In genomic region chr11:23400978-23401776, GRCm38 (mm10) we compare ENCODE assay signal across 14 mouse cellular contexts.
DNase-seq lines count a peak whose midpoint lies in the region; ATAC-seq and TF ChIP-seq lines count a peak whose summit lies in the region.
"Had no signal": no experiment of that assay in that cellular context is flagged by ENCODE, and none has a peak within 500 bp of the region (broad histone marks: within the 10 kb centered on the region; RNA-seq: fewer than 3 reads in every experiment).

No protein-coding gene starts in this region.

- no peaks in the 10 kb centered on the region for H3K4me1 ChIP-seq in heart, adult 2 months (ENCODE audit: control insufficient read depth, insufficient read depth, low read length)
- no peaks in the 10 kb centered on the region for H3K4me1 ChIP-seq in midbrain, postnatal 0 days (ENCODE audit: insufficient read depth, low read length)
- no peaks in the 10 kb centered on the region for H3K4me1 ChIP-seq in midbrain, embryonic 10.5 days
- H3K4me1 ChIP-seq in stomach, postnatal 0 days (replicated peaks; ENCODE audit: control insufficient read depth, insufficient read depth): no peaks in the 10 kb centered on the region

- no peak overlapping the region for H3K27ac ChIP-seq in heart, adult 2 months
- no peak overlapping the region for H3K27ac ChIP-seq in midbrain, postnatal 0 days (ENCODE audit: low read depth, low read length)
- no peak overlapping the region for H3K27ac ChIP-seq in midbrain, embryonic 10.5 days (replicated peaks)
- no peak overlapping the region for H3K27ac ChIP-seq in stomach, postnatal 0 days (replicated peaks)

- no peaks in the 10 kb centered on the region for H3K9me3 ChIP-seq in midbrain, postnatal 0 days (ENCODE audit: low read length)
- no peaks in the 10 kb centered on the region for H3K9me3 ChIP-seq in midbrain, embryonic 10.5 days (replicated peaks)
- H3K9me3 ChIP-seq in stomach, postnatal 0 days (ENCODE audit: control insufficient read depth, low read length): no peaks in the 10 kb centered on the region
- H3K9me3 ChIP-seq: G1E had no signal

- H3K79me2 ChIP-seq in heart, adult 2 months (replicated peaks; ENCODE audit: control insufficient read depth, insufficient read depth, low read length): no peaks in the 10 kb centered on the region

- no peak for ATAC-seq in midbrain, postnatal 0 days (ENCODE audit: low FRiP score)
- ATAC-seq in stomach, postnatal 0 days (ENCODE audit: low FRiP score, low TSS enrichment): no peak
- no peak for ATAC-seq in megakaryocyte, adult 5-6 weeks (ENCODE audit: poor library complexity, severe bottlenecking)
- ATAC-seq in inflammation-experienced regulatory T-cells, adult 6 months: no peak

- TF ChIP-seq POLR2A in heart, adult 2 months (IDR thresholded peaks at IDR 0.05; ENCODE audit: insufficient read depth, low read depth, low read length): no peak

- no peak overlapping the region for H3K4me2 ChIP-seq in midbrain, postnatal 0 days (ENCODE audit: low read depth, low read length, poor library complexity, severe bottlenecking)
- H3K4me2 ChIP-seq in stomach, postnatal 0 days (replicated peaks; ENCODE audit: low read depth): no peak overlapping the region

- TF ChIP-seq EP300 in heart, adult 2 months (IDR thresholded peaks at IDR 0.05; ENCODE audit: insufficient read depth, low read depth, low read length): no peak
- no peak for TF ChIP-seq EP300 in stomach, postnatal 0 days (optimal IDR thresholded peaks at IDR 0.05)

- H3K4me3 ChIP-seq in heart, adult 2 months: no peak overlapping the region
- H3K4me3 ChIP-seq in midbrain, postnatal 0 days (ENCODE audit: low read depth, low read length): no peak overlapping the region
- no peak overlapping the region for H3K4me3 ChIP-seq in midbrain, embryonic 10.5 days
- H3K4me3 ChIP-seq in stomach, postnatal 0 days (ENCODE audit: low read depth, low read length): no peak overlapping the region
- H3K4me3 ChIP-seq: myocyte had no signal

- no peaks in the 10 kb centered on the region for H3K27me3 ChIP-seq in heart, adult 2 months (ENCODE audit: control insufficient read depth, insufficient read depth, low read length)
- H3K27me3 ChIP-seq in midbrain, postnatal 0 days (ENCODE audit: insufficient read depth, low read length): no peaks in the 10 kb centered on the region
- no peaks in the 10 kb centered on the region for H3K27me3 ChIP-seq in midbrain, embryonic 10.5 days (ENCODE audit: low read depth, poor library complexity, severe bottlenecking)
- no peaks in the 10 kb centered on the region for H3K27me3 ChIP-seq in stomach, postnatal 0 days (ENCODE audit: control insufficient read depth, insufficient read depth, low read length)

- intact Hi-C loops in heart, adult 2 months (cut with DNase I): no loop called here
- intact Hi-C loops in heart, postnatal 10 days (cut with DNase I): no loop called here

- WGBS in heart, adult 2 months: 91% methylated on average over 12 of the region's 12 CpGs
- 86% methylated on average over 12 of the region's 12 CpGs for WGBS in midbrain, postnatal 0 days
- WGBS in midbrain, embryonic 10.5 days: 90% methylated on average over 12 of the region's 12 CpGs
- 83% methylated on average over 12 of the region's 12 CpGs for WGBS in stomach, postnatal 0 days

- H3K36me3 ChIP-seq in heart, adult 2 months (ENCODE audit: control insufficient read depth, insufficient read depth, low read length): peaks cover 3% of the 10 kb centered on the region; the same call in 1 of the 2 replicates
- H3K36me3 ChIP-seq in midbrain, postnatal 0 days (ENCODE audit: insufficient read depth, low read length): peaks cover 17% of the 10 kb centered on the region
- peaks cover 78% of the 10 kb centered on the region for H3K36me3 ChIP-seq in midbrain, embryonic 10.5 days
- peaks cover 16% of the 10 kb centered on the region for H3K36me3 ChIP-seq in stomach, postnatal 0 days (ENCODE audit: control insufficient read depth, insufficient read depth, low read length)

- DNase-seq in heart, adult 2 months: no peak
- no peak for DNase-seq in heart, postnatal 10 days
- DNase-seq in midbrain, postnatal 0 days (ENCODE audit: low spot score): peak; percentile 2
- DNase-seq in midbrain, embryonic 10.5 days (ENCODE audit: low spot score): no peak
- DNase-seq in embryo, embryonic 10.5 days (ENCODE audit: low spot score): peak; percentile 9
- no peak for DNase-seq in stomach, postnatal 0 days (ENCODE audit: low spot score)
- DNase-seq: adrenal gland, postnatal 10 days; cerebellum, adult 11-12 months; gastrocnemius, postnatal 25 days; lung, postnatal 10 days had no signal

- peak; percentile 49 for TF ChIP-seq CTCF in heart, adult 2 months (IDR thresholded peaks at IDR 0.05)
- peak; percentile 43 for TF ChIP-seq CTCF in midbrain, postnatal 0 days (IDR thresholded peaks at IDR 0.05)
- peak; percentile 47 for TF ChIP-seq CTCF in stomach, postnatal 0 days (IDR thresholded peaks at IDR 0.05; ENCODE audit: low read depth)

- no peak overlapping the region for H3K9ac ChIP-seq in heart, adult 2 months (ENCODE audit: low read depth, low read length)
- H3K9ac ChIP-seq in midbrain, postnatal 0 days (replicated peaks; ENCODE audit: low read length, poor library complexity, severe bottlenecking): no peak overlapping the region
- H3K9ac ChIP-seq in stomach, postnatal 0 days (ENCODE audit: low read length): no peak overlapping the region

Comparison
In these comparisons a context has a peak if more than half of its experiments do, and no peak if none do; other contexts are left out.
1. DNase-seq: peak in midbrain, postnatal 0 days (single experiment) and embryo, embryonic 10.5 days (single experiment); none in heart, adult 2 months (0 of 2), heart, postnatal 10 days (0 of 2), midbrain, embryonic 10.5 days (single experiment) and stomach, postnatal 0 days (single experiment).
2. Peak in every context shown above with its lines, with median percentiles within 50 percentile points of each other: CTCF ChIP-seq.